Mouse (Mus musculus) left cerebral cortex, postnatal 14 days (tissue): ENCODE measurements around the gene Snx29. TPM values are rescaled to one million over a fixed set of nuclear protein-coding genes. Genes with fewer than 3 reads are reported as not detected.
A peak's percentile ranks its signal among the peaks of the same experiment; 100 is the strongest.

Source experiments
- DNase-seq, 2 experiments: peaks; one replicate each; pipeline ENCODE4 v3.0.0; 2021 to 2022; ENCODE audit warnings: low spot score in 2 of 2, mixed read lengths in 1 of 2
- intact Hi-C: fragments of 180-260 bp; cut with DNase I; formaldehyde crosslinking; loops from one replicate; pipeline ENCODE4 v1.15.1; 2025
- total RNA-seq, 2 experiments: library from RNA; stranded (reverse); gene quantifications; 2 replicates each; pipeline ENCODE4 v1.2.3; 2021

The Snx29 gene
- total RNA-seq, 2 experiments from 2014 or later = 21.5 to 29.5 TPM

- intact Hi-C loops = loop anchor here (10.0 kb wide), 1 partner anchor 139 kb away; no protein-coding TSS in a partner anchor
- peak in 1 of 2 experiments; percentile 45 for DNase-seq
These were observed 281.1 kb downstream of the Snx29 start for GRCm38 (mm10) chr16:11603667-11604422.

GRCm38 (mm10) chr16:11612526-11613126, 289.9 kb downstream of the Snx29 start:
- no peak for DNase-seq
- intact Hi-C loops = no loop called here

- intact Hi-C loops = no loop called here
- no peak for DNase-seq
These were observed 291.8 kb downstream of the Snx29 start for GRCm38 (mm10) chr16:11614401-11615014.

GRCm38 (mm10) chr16:11615633-11616032, 292.9 kb downstream of the Snx29 start:
- intact Hi-C loops = no loop called here
- peak in 1 of 2 experiments; percentile 24 for DNase-seq

GRCm38 (mm10) chr16:11619951-11620350, 297.2 kb downstream of the Snx29 start:
- DNase-seq = no peak
- intact Hi-C loops = no loop called here

GRCm38 (mm10) chr16:11621042-11621441, 298.3 kb downstream of the Snx29 start:
- no peak for DNase-seq
- intact Hi-C loops = no loop called here

- no peak for DNase-seq
- intact Hi-C loops = no loop called here
These were observed 299.0 kb downstream of the Snx29 start for GRCm38 (mm10) chr16:11621664-11622063.

- DNase-seq = no peak
- intact Hi-C loops = no loop called here
These were observed 300.3 kb downstream of the Snx29 start for GRCm38 (mm10) chr16:11623032-11623431.

- DNase-seq = no peak
- intact Hi-C loops = no loop called here
These were observed 301.4 kb downstream of the Snx29 start for GRCm38 (mm10) chr16:11624121-11624520.

- peak; percentile 40 to 60 for DNase-seq
- intact Hi-C loops = no loop called here
These were observed 303.3 kb downstream of the Snx29 start for GRCm38 (mm10) chr16:11626004-11626481.

- no peak for DNase-seq
- intact Hi-C loops = no loop called here
These were observed 303.9 kb downstream of the Snx29 start for GRCm38 (mm10) chr16:11626616-11627015.

GRCm38 (mm10) chr16:11627866-11628638, 305.3 kb downstream of the Snx29 start:
- DNase-seq = no peak
- intact Hi-C loops = no loop called here

- intact Hi-C loops = no loop called here
These were observed 307.0 kb downstream of the Snx29 start for GRCm38 (mm10) chr16:11629704-11630103.

GRCm38 (mm10) chr16:11630489-11630888, 307.8 kb downstream of the Snx29 start:
- DNase-seq = no peak
- intact Hi-C loops = no loop called here

More at GRCm38 (mm10) chr16:11629704-11630103, 307.0 kb downstream of the Snx29 start:
- DNase-seq = no peak

GRCm38 (mm10) chr16:11632205-11632747, 309.6 kb downstream of the Snx29 start:
- DNase-seq = no peak
- intact Hi-C loops = no loop called here

- DNase-seq = no peak
- intact Hi-C loops = no loop called here
These were observed 313.6 kb downstream of the Snx29 start for GRCm38 (mm10) chr16:11636196-11636733.

- intact Hi-C loops = no loop called here
- DNase-seq = no peak
These were observed 314.2 kb downstream of the Snx29 start for GRCm38 (mm10) chr16:11636902-11637301.

- intact Hi-C loops = no loop called here
- no peak for DNase-seq
These were observed 315.1 kb downstream of the Snx29 start for GRCm38 (mm10) chr16:11637794-11638193.

- DNase-seq = no peak
- intact Hi-C loops = no loop called here
These were observed 316.0 kb downstream of the Snx29 start for GRCm38 (mm10) chr16:11638739-11639138.
